Mouse (Mus musculus) intestine, embryonic 16.5 days (tissue): ENCODE results near the gene Cbfb. TPM values are rescaled to one million over a fixed set of nuclear protein-coding genes. Genes with fewer than 3 reads are reported as not detected.
A peak's percentile ranks its signal among the peaks of the same experiment; 100 is the strongest.

Experiments used
- ATAC-seq: fragments of 200-750 bp; cut with Nextera tagmentation; 2 replicates; pipeline ENCODE4 v1.8.0; 2017; ENCODE audit warnings: moderate TSS enrichment, moderate library complexity
- H3K27ac ChIP-seq: fragments of 300-500 bp; sonication (generic); 2 replicates; pipeline ENCODE4 v1.5.1; 2014; ENCODE audit warnings: mild to moderate bottlenecking, low read length
- H3K27me3 ChIP-seq: fragments of 300-500 bp; sonication (generic); replicated peaks from 2 replicates; pipeline ENCODE4 v1.6.1; 2014; ENCODE audit warnings: low read length, control low read depth, mixed read lengths; ENCODE audit not compliant: control insufficient read depth, insufficient read depth
- H3K36me3 ChIP-seq: fragments of 300-500 bp; sonication (generic); 2 replicates; pipeline ENCODE4 v1.6.1; 2014; ENCODE audit warnings: low read length, control low read depth; ENCODE audit not compliant: control insufficient read depth, insufficient read depth
- H3K4me1 ChIP-seq: fragments of 300-500 bp; sonication (generic); 2 replicates; pipeline ENCODE4 v1.6.1; 2014; ENCODE audit warnings: low read length, control low read depth, mixed read lengths; ENCODE audit not compliant: control insufficient read depth, insufficient read depth
- H3K4me2 ChIP-seq: fragments of 300-500 bp; sonication (generic); 2 replicates; pipeline ENCODE4 v1.6.1; 2014; ENCODE audit warnings: low read depth, low read length, control low read depth
- H3K4me3 ChIP-seq: fragments of 300-500 bp; sonication (generic); 2 replicates; pipeline ENCODE4 v1.5.1; 2014; ENCODE audit warnings: mild to moderate bottlenecking, low read length
- H3K9ac ChIP-seq: fragments of 300-500 bp; sonication (generic); 2 replicates; pipeline ENCODE4 v1.6.1; 2014; ENCODE audit warnings: low read depth, low read length
- H3K9me3 ChIP-seq: fragments of 300-500 bp; sonication (generic); 2 replicates; pipeline ENCODE4 v1.6.1; 2016; ENCODE audit warnings: low read length, control low read depth; ENCODE audit not compliant: control insufficient read depth
- WGBS: fragments of 180-500 bp; shearing (Covaris S2); extraction: QIAGEN DNeasy Blood & Tissue Kit; methylation state at CpG from one replicate; pipeline ENCODE4 v1.1.7; 2014; 5-methylcytosine and 5-hydroxymethylcytosine counted together
- polyA plus RNA-seq: library from polyadenylated mRNA; unstranded; fragments of >200 nt; fragmentation: Nextera tagmentation; extraction: Ambion mirVana; gene quantifications from 2 replicates; pipeline ENCODE4 v1.2.1, GENCODE M21; 2015

Gene Cbfb
- polyA plus RNA-seq, 1 experiment from 2014 or later: 28.2 TPM

DNA sequence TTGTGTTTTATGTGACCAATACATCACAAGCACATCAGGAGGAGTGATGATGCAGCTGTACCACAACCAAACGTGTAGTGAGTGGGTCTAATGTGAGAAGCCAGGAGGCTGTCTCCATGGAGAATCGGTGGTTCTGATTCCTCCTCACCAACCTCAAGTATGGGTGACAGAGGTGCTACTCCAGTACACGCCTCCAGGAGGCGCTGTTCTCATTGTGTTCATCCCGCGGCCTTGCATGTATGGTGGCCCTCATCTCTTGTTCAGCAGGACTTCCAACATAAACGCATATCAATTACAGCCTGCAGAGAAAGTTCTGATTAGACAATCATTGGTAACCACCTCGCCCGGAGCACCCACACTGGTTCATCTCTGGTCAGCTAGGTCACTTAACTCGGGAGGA, 12.9 kb upstream of the Cbfb start:
- H3K27me3 ChIP-seq: no peaks in the 10 kb centered on the region
- no peaks in the 10 kb centered on the region for H3K36me3 ChIP-seq
- no peak overlapping the region for H3K4me3 ChIP-seq
- no peaks in the 10 kb centered on the region for H3K9me3 ChIP-seq
- peaks cover 7% of the 10 kb centered on the region for H3K4me1 ChIP-seq
- 56% methylated on average over 10 of the region's 10 CpGs for WGBS
- H3K4me2 ChIP-seq: no peak overlapping the region
- H3K9ac ChIP-seq: no peak overlapping the region
- no peak for ATAC-seq
- no peak overlapping the region for H3K27ac ChIP-seq

DNA sequence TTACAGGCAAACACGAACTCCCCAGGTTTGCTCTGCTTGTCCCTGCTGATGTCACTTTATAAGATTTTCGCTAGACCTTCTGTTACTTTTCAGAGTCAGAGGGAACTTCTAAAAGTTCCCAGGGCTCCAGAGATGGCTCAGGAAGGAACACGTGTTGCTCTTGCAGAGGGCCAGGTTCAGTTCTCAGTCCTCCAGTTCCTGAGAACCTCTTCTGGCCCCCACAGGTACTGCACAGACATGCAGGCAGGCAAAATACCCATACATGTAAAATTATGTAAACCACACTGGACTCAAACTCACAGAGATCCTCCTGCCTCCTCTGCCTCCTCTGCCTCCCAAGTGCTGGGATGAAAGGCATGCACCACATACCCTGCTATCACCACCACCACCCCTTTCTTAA, 12.4 kb upstream of the Cbfb start:
- Histone ChIP-seq H3K27me3 (no peaks in the 10 kb centered on the region), H3K4me3 (no peak overlapping the region), H3K9me3 (no peaks in the 10 kb centered on the region), H3K9ac (no peak overlapping the region), H3K4me1 (peaks cover 1% of the 10 kb centered on the region), H3K4me2 (no peak overlapping the region), H3K27ac (no peak overlapping the region), H3K36me3 (no peaks in the 10 kb centered on the region)
- no peak for ATAC-seq
- WGBS: 72% methylated on average over 3 of the region's 3 CpGs

DNA sequence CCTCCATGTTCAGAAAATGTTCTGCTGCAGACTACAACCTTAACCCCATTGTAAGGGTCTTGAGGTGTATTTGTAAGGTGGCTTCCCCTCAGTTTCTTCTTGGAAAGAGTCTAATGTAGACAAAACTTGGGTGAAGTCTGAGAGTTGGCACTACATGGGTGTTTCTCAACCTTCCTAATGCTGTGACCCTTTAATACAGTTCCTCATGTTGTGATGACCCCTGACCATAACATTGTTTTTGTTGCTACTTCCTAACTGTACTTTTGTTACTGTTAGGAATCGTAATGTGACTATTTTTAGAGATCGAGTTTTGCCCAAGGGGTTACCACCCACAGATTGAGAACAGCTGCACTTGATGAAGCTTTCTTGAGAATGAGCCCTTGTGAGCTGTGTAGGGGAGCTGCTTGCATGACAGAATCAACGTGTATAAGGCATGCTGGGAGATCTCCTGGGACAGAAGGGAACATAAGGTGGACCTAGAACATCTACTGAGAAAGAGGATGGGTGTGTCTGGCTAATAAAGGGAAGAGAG, 9.3 kb upstream of the Cbfb start:
- no peaks in the 10 kb centered on the region for H3K27me3 ChIP-seq
- WGBS: 51% methylated on average over 3 of the region's 3 CpGs
- H3K36me3 ChIP-seq: no peaks in the 10 kb centered on the region
- no peak overlapping the region for H3K9ac ChIP-seq
- no peak for ATAC-seq
- H3K9me3 ChIP-seq: no peaks in the 10 kb centered on the region
- no peak overlapping the region for H3K4me3 ChIP-seq
- no peak overlapping the region for H3K4me2 ChIP-seq
- H3K27ac ChIP-seq: no peak overlapping the region
- H3K4me1 ChIP-seq: peaks cover 7% of the 10 kb centered on the region; the same call in 1 of the 2 replicates

DNA sequence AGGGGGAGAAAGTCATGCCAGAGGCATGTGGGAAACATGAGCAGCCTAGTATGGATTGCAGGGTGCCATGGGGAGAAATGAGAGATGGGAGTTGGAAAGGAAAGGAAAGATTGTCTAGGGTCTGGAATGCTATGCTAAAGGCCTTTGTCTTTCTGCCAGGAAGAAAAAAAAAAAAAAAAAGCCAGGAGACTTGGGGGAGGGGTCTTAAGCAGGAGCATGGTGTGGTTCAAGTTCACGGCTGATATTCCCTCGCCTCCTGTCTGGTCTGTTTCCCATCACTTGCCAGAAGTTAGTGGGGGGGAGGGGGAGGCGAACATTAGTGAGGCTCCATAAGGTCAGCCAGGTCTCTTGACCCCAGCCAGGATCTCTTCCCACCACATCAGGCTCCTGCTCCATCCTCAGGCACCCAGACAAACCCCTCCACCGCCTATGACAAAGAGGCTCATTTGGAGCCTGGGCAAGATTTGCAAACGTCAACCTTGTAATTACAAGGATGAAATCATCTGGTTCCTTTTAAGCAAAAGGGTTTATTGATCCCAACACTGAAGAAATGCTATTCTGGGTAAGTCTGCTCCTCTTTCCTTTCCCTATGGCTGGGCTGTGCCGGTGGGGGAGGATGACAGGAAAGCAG, 6.1 kb upstream of the Cbfb start:
- 29% methylated on average over 6 of the region's 6 CpGs for WGBS
- H3K27ac ChIP-seq: no peak overlapping the region
- H3K9me3 ChIP-seq: no peaks in the 10 kb centered on the region
- no peaks in the 10 kb centered on the region for H3K27me3 ChIP-seq
- no peaks in the 10 kb centered on the region for H3K36me3 ChIP-seq
- no peak overlapping the region for H3K4me3 ChIP-seq
- H3K4me1 ChIP-seq: peaks cover 7% of the 10 kb centered on the region; the same call in 1 of the 2 replicates
- ATAC-seq: peak; percentile 45
- no peak overlapping the region for H3K9ac ChIP-seq
- H3K4me2 ChIP-seq: no peak overlapping the region

DNA sequence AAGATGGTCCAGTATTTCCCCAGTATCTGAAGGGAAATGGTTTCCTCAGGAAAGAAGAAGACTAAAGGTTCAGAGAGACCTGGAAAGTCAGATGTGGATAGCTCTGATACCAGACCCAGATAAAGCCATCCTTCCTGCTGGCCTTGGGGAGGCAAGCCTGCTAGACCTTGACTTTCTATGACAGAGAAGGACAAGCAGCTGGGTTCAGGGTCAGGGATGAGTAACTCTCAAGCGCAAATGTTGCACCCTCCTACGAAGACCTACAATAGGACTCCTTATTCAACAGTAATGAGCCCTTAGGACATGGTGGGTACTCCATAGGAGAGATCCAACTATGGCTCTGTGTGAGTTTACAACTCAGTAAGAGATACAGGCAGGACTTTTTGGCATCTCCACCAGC, 5.3 kb upstream of the Cbfb start:
- Histone ChIP-seq H3K9ac (no peak overlapping the region), H3K36me3 (no peaks in the 10 kb centered on the region), H3K27ac (no peak overlapping the region), H3K4me2 (no peak overlapping the region), H3K27me3 (no peaks in the 10 kb centered on the region), H3K4me3 (no peak overlapping the region), H3K9me3 (no peaks in the 10 kb centered on the region), H3K4me1 (peaks cover 7% of the 10 kb centered on the region; the same call in 1 of the 2 replicates)
- 84% methylated on average over 2 of the region's 2 CpGs for WGBS
- ATAC-seq: no peak

DNA sequence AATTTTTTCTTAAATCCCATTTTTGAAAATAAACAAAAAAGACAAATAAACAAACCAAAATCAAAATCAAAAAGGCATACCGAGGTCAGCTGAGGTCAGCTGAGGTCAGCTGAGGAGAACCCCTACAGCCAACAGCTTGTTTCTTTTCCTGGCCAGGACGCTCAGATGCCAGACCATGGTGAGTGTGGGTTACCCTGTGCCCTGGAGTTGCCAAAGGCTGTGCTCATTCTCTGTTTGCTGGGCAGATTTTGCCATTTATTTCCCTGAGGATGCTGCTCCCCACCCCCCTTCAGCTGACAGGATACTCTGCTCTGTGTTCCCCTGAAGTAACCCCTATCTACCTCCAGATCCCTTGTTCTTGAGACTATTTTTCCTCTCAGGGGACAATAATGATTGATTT, 3.4 kb upstream of the Cbfb start:
- WGBS: 86% methylated on average over 2 of the region's 2 CpGs
- no peak overlapping the region for H3K9ac ChIP-seq

DNA sequence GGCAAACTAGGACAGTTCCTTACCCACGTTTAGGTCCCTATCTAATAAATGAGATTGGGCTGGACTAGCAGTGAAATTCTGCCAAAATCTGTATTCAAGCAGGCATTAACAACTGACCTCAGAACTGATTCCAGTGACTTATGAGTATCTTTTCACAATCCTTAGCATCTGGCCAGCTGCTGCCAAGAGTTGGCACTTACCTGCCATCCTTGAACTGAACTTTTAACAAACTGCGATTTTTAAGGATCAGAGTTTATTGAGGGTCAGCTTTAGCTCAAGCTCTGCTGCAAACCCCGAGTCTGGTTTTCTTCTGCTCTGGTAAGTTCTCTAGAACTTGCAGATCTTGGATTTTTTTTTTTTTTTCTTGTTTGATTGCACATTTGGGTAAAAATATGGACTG, 892 bp upstream of the Cbfb start:
- H3K4me2 ChIP-seq: 0 out of 2 replicates have a peak overlapping the region, but pooled peaks have one; percentile 48
- ATAC-seq: no peak
- no peaks in the 10 kb centered on the region for H3K9me3 ChIP-seq
- H3K4me3 ChIP-seq: no peak overlapping the region
- peaks cover 8% of the 10 kb centered on the region; the same call in 1 of the 2 replicates for H3K4me1 ChIP-seq
- H3K27me3 ChIP-seq: no peaks in the 10 kb centered on the region
- H3K36me3 ChIP-seq: no peaks in the 10 kb centered on the region
- H3K27ac ChIP-seq: no peak overlapping the region
- no peak overlapping the region for H3K9ac ChIP-seq
- WGBS: 44% methylated on average over 3 of the region's 3 CpGs

More for the DNA sequence above, 3.4 kb upstream of the Cbfb start:
- H3K27me3 ChIP-seq: no peaks in the 10 kb centered on the region
- no peak overlapping the region for H3K4me3 ChIP-seq
- no peak overlapping the region for H3K4me2 ChIP-seq
- no peak overlapping the region for H3K27ac ChIP-seq
- no peak for ATAC-seq
- no peaks in the 10 kb centered on the region for H3K9me3 ChIP-seq
- H3K36me3 ChIP-seq: no peaks in the 10 kb centered on the region
- peaks cover 7% of the 10 kb centered on the region; the same call in 1 of the 2 replicates for H3K4me1 ChIP-seq

DNA sequence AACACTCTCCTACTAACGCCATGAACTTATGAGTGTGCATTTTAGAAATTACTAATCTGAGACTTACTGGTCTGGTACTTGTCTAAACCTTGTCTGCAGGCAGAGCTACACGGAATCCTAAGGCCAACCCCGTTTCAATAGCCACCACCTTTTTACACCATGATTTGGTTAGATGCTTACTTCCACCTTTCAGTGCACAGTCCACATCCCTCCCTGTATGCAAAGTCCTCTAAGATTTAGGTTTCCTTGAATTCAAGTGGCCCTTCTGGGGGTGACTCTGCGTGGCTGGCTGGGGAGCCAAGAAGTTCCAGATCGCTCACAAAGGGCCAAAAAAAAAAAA, 463 bp upstream of the Cbfb start:
- H3K9me3 ChIP-seq: no peaks in the 10 kb centered on the region
- ATAC-seq: peak; percentile 30
- no peaks in the 10 kb centered on the region for H3K36me3 ChIP-seq
- peak overlapping the region; percentile 98 for H3K9ac ChIP-seq
- H3K27ac ChIP-seq: peak overlapping the region; percentile 98
- H3K27me3 ChIP-seq: no peaks in the 10 kb centered on the region
- peak overlapping the region; percentile 95 for H3K4me3 ChIP-seq
- WGBS: 1% methylated on average over 5 of the region's 5 CpGs
- H3K4me1 ChIP-seq: peaks cover 7% of the 10 kb centered on the region; the same call in 1 of the 2 replicates
- peak overlapping the region; percentile 48 for H3K4me2 ChIP-seq

DNA sequence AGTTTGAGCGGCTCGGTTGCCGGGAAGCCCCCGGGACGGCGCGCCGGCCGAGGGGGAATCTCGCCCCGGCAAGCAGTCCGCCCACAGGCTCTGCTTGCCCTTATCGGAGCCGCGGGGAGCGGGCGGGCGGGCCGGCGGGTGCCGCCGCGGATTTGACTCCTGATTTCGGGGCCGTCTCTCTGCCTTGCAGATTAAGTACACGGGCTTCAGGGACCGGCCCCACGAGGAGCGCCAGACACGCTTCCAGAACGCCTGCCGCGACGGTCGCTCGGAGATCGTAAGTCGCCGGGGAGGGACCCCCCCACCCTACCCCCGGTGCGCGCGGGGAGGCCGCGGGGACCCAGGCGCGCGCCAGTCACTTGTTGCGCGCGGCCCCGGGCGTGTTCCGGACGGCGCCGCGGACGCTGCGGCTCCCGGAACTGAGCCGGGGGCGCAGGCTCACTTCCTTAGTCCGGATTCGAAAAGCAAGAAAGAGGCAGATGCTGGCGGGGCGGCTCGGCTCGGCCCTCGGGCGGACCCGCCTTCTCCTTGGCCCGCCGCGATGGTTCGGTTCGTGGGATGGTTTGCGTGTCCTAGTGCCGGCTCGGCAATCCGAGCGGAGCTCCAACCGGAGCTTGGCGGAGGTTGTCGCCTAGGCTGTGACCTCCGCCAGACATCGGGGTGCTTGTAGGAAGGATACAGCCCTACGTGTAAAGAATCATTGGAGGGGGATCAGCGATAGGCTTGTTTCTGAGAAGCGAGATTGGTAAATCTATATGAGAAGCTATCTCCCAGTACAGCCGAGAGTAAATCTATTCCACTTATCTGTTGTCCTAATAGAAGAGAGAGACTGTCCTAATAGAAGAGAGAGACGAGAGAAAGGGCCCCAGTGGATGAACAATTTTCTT, 885 bp downstream of the Cbfb start:
- under 1% methylated on average over 92 of the region's 92 CpGs for WGBS
- Histone ChIP-seq H3K9ac (peak overlapping the region; percentile 98), H3K36me3 (no peaks in the 10 kb centered on the region; the same call in 1 of the 2 replicates), H3K4me2 (peak overlapping the region; percentile 63), H3K4me1 (peaks cover 7% of the 10 kb centered on the region; the same call in 1 of the 2 replicates), H3K9me3 (no peaks in the 10 kb centered on the region), H3K27ac (peak overlapping the region; percentile 98), H3K27me3 (no peaks in the 10 kb centered on the region), H3K4me3 (peak overlapping the region; percentile 95)
- peak; percentile 63 for ATAC-seq
